Mouse (Mus musculus) left cerebral cortex, postnatal 10 days (tissue): ENCODE data around the gene Tekt2. TPM values are rescaled to one million over a fixed set of nuclear protein-coding genes. Genes with fewer than 3 reads are reported as not detected.

ENCODE experiments used
- DNase-seq, 2 experiments: peaks; one replicate each; pipeline ENCODE4 v3.0.0; 2021 to 2022; ENCODE audit warnings: low spot score in 2 of 2, mixed read lengths in 1 of 2; ENCODE audit errors: extremely low spot score in 1 of 2
- intact Hi-C: fragments of 180-260 bp; cut with DNase I; formaldehyde crosslinking; loops from one replicate; pipeline ENCODE4 v1.15.1; 2025
- total RNA-seq, 2 experiments: library from RNA; stranded (reverse); gene quantifications; 2 replicates each; pipeline ENCODE4 v1.2.3; 2021

Tekt2 gene
- total RNA-seq, result 1 to 10 TPM; 2.2 to 2.5 TPM

DNA sequence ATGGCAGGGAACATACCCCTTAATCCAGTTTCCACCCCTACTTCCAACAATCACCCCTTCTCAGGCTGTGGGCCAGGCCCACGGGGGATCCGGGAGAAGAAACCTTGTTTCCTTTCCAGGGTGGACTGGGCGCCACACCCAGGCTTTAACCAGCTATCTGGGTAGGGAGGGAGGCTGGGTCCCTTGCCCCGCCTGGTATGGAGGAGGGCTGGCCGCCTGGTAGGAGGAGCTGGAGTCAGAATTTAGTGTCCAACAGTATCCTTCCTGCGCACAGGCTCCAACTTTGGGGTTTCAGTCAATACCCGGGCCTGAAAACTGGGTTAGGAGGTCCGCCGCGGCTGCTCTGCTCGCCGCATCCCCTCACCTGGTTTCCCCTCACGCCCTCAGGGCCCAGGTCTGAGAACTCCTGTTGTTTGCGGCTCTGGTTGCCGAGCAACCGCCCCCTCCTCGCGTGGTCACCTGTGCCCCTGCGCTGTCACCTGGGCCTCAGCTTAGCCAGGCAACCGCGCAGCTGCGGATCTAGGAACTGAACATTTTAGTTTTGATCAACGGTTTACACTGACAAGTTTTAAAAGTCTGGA lies at the start of gene Tekt2:
Tekt2 (minus strand) TSS at position 408 of the 581 bp plus-strand sequence.
- intact Hi-C loops, result no loop called here
- DNase-seq, result peak in 1 of 2 experiments; percentile 47

DNA sequence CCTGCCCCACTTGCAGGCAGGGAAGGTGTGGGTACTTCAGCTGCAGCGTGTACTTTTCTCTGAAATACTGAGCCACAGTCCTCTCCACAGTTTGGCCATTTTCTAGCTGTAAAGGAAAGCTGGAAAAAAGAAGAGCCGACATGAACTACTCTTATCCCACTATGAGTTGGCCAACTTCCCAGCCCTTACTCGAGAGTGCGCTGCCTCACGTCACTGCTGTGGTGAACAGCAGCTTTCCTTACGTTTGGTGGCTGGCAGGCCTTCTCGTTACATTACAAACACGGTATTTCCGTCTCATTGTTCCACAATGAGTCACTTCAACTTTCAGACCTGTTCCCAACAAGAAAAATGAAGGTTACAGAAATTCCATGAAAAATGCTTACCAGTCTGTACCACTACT lies 46.0 kb upstream of the Tekt2 start:
- intact Hi-C loops, result no loop called here
- no peak for DNase-seq

DNA sequence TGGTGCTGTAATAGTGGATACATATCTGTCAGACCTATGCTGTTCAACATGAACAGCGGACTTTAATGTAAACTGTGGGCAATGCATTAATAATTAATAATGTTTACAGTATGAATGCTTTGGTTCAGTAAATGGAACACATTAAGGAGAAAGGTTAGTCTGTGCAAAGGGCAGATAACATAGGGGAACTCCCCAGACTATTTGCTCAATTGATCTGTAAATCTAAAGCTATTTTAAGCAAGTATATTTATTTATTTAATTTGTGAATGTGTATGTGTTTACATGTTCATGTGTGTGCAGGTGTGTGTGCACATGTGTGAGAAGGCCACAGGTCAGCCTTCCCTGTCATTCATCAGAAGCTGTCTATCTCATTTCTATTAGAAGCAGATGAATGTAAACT lies 34.6 kb upstream of the Tekt2 start:
- intact Hi-C loops, result no loop called here
- no peak for DNase-seq

DNA sequence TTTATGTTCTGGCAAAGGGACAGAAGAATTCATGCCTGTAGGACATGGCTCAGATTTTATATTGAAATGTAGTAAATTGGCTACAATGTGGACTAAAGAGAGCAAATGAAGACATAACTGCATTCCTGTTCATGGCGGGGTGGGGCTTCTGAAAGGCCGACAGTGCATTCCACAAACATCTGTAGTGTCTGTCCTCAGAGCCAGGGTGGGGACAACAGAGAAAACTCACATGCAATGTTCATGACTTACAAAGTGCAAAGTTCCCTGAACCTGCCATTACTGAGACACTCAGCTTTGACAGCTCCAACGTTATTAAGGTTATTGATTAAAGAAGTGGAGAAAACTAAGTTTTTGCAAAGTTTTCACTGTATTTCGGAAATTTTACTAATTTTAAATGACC lies 18.0 kb upstream of the Tekt2 start:
- DNase-seq, result no peak
- intact Hi-C loops, result no loop called here

DNA sequence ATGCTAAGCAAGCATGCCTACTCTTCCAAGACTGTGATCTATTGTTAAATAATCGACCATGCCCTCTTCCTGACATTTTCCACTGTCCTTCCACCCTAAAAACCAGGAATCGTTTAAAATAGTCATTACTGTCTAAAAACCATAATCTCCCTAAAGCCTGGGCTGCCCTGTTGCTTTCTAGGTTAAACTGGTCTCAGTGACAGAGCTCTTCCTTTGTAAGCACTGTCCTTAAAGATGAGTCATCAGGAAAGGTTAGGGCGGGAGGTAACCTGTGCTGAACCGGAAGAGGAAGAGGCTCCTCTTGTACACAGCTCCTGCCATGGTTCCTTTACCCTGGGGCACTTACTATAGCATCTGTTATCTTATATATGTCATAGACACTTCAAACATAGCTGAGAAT lies 14.0 kb upstream of the Tekt2 start:
- intact Hi-C loops, result no loop called here

DNA sequence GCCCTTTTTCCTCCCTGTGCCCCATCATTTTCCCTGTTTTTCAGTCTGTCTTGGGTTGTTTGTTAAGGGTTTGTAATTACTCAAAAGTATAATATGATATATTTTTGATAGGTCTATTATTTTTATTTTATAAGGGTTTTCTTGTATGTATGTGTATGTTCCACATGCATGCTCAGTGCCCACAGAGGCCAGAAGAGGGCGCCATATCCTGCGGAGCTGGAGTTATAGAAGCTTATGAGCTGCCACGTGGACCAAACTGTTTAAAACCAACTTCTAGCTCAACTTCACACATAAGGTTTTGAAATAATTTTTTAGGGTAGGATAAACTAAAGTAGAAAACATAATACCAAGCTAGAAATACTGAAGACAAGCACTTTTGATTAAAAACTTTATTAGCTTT lies 6.9 kb upstream of the Tekt2 start:
- intact Hi-C loops, result no loop called here

More for the DNA sequence above, 14.0 kb upstream of the Tekt2 start:
- no peak for DNase-seq

DNA sequence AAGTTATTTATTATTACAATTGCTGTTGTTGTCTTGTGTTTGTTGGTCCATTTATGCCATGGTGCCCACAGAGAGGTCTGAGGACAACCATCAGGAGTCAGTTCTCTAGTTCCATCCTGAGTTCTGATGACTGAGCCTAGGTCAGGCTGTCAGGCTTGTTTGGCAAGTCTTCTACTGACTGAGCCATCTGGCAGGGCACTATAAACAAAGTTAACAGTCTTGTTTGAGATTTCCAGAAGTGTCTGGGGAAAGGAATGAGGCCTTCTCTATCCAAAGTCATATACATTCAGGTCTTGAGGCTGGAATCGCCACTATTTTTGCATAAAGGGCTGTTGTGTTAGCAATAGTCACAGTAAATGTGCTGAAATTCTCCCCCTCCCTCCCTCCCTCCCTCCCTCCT lies 6.3 kb upstream of the Tekt2 start:
- no peak for DNase-seq
- intact Hi-C loops, result no loop called here

More for the DNA sequence above, 6.9 kb upstream of the Tekt2 start:
- DNase-seq, result peak in 1 of 2 experiments; percentile 32

DNA sequence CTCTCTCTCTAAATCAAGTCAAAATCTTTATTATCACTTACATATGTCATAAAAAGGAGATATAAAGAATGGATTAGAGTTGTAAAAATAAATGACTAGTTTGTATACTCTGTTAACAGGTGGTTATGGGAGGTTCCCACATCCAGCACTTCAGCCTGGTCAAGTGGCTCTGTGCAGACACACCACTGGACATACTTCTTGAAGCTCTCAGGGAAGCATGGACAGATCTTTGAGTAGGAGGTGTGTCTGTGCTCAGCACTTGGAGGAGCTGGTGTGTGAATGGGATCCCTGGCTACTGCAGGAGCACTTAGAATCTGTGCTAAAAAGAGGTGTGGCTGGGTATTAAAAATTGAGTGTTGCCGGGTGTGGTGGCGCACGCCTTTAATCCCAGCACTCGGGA lies 4.8 kb upstream of the Tekt2 start:
- intact Hi-C loops, result no loop called here
- no peak for DNase-seq

DNA sequence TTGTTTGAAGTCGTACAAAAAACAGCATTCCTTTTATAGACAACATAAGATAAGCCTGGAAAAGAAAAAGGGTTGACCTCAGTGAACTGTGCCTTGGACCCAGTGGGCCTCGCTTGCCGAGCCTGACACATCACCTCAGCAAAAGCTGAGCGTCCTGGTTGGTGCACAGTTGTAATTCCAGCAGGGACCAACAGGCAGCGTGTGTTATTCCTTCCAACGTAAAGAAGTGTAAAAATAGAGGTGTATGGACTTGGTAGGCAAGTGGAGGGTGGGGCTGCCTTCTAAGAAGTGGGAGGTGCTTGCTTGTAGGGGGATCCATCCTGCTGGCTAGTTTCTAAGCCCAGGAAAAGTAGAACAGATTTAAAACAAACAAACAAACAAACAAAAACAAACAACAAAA lies 548 bp upstream of the Tekt2 start:
- no peak for DNase-seq
- intact Hi-C loops, result no loop called here

DNA sequence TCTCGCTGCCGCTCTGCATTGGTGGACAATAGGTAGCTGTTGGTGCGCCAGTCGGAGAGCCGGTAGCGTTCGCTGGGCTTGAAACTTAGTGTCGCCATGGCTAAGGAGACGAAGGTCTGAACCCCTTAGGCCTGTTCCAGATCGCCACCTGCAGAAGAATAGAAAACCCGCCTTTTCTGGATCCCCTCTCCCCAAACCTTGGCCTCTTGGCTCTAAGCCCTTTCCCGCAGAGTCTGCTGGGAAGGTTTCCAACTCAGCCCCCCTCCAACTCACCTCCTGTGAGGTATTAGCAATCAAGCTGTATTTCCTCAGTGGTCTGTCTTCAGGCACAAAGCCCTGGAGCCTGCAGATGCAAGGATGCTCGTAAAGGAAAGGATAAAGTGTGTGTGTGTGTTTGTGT lies 627 bp downstream of the Tekt2 start:
- intact Hi-C loops, result no loop called here
- DNase-seq, result peak in 1 of 2 experiments; percentile 25

DNA sequence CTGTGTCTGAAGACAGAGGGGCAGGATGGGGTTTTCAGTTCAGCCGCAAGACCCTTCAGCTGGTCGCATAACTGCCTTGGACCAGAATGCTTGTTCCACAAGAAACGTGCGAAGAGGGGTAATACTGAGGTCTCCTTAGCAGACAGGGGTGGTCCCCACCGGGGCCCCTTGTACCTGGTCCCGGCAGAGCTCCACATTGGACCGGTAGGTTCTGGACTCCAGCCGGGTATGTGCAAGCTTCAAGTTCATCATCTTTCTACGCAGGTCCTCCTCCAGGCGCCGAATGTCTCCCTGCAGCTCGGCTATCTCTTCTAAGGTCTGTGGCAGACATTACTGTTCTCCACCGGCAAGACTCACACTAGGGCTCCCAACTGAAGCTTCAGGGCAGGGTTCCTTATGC lies 2.8 kb downstream of the Tekt2 start:
- intact Hi-C loops, result no loop called here
- no peak for DNase-seq

DNA sequence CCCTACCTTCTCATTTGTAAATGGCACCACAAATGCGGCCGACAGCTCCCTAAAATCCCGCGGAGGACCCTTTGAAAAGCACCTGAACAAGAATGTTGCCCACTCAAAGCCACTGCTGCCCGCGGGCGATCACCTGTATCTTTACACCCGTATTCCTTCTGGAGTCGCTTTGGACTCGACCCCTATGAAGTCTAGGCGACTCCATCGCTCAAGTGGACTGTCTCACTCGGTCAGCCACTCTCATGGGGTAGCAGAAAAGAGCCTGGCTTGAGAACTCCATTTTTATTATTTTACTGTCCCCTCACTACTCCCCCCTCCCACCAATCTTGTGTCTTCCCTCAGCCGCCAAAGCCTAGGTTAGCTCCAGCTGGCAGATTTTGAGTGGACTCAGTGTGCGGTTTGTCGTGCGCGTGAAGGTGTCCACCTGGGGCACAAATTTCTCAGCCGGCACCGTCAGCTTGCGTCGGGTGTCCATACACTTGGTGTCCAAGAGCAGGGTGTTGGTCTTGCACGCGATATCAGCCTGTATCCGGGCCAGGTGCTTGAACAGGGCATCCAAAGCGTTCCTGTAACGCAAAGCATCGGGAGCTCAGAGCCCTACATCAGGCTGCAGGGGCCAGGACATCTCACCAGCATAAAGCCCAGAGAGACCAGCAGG lies 3.5 kb downstream of the Tekt2 start:
- intact Hi-C loops, result no loop called here
- DNase-seq, result no peak

DNA sequence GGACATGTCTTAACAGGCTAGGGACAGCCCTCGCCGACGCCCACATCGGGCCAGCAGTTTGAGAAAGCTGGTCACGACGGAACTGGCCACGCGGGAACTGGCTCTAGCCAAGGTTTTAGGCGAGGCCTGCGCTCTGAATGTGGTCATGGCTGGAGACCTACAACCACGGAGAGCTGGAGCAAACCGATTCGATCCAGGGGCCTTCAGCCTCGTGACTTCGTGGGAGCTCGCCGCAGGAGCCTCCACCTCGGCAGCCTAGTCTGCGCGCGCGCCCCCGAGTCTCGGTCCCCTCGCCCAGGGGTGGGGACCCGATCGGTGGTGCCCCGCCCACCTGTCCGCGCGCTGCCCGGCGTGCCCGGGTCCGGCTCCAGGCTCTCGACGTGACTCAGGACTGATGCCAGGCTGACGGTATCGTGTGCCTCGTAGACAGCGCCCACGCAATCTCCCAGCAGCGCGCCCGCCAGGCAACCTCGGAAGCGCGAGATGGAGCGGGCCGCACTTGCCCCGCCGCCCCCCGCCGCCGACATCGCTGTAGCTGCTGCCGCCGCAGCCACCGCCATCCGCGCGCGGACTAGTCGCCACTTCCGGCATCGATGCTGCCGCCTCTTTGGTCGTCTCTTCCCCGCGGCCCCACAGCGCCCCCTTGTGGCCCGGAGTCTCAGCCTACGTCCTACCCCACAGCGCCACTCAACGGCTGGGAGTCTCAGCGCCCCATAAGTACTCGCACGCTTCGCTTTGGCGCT lies 4.2 kb downstream of the Tekt2 start, which contains the start of gene Adprhl2:
Adprhl2 (minus strand) TSS at position 593 of the 743 bp plus-strand sequence.
- peak; percentile 97 to 99 for DNase-seq
- intact Hi-C loops, result no loop called here

DNA sequence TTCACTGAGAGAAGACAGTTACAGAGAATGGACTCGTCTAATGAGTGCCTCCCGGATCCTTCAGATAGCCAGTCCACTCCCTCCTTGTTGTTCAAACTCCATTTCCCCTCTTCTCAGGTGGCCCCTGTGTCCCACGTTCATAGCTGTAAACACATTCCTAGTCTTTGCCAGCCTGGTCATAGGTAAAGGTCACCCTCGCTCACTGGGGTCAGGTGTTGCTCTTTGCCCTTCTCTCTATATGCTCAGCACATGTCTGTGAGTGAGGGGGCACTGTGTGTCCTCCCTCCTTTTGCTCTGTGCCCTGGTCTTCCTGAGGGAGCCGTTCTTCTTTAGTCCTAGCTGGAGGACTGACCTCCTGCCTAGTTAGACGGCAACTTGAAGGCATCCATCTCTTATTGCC lies 5.7 kb downstream of the Tekt2 start:
- intact Hi-C loops, result loop anchor here (5.0 kb wide), 1 partner anchor 93 kb away; no protein-coding TSS in a partner anchor
- no peak for DNase-seq

DNA sequence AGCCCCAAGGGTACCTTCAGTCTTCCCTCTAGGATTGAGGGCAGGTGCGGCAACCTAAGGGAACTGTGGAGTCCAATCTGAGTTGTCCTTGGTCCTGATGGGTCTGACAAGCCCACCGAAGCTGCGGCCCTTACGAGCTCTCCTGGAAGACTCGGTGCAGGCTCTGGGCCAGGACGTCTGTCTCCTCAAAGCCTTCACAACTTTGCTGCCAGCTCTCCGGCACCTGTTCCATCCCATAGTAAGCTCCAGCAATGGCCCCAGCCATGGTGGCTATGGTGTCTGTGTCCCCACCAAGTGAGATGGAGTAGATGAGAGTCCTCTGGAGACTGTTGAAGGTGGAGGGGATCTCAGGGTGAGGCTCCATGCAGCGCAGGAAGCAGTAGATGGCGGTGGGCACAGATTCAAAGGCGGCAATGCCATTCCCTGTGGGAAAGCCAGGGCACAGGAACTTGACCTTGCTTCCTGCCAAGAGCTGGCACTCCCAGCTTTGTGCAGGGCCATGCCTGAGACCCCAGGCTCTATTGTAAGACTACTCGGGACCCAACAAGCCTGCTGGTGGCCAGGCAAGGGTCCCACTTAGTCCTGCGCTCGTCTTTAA lies 8.9 kb downstream of the Tekt2 start:
- DNase-seq, result peak in 1 of 2 experiments; percentile 33

DNA sequence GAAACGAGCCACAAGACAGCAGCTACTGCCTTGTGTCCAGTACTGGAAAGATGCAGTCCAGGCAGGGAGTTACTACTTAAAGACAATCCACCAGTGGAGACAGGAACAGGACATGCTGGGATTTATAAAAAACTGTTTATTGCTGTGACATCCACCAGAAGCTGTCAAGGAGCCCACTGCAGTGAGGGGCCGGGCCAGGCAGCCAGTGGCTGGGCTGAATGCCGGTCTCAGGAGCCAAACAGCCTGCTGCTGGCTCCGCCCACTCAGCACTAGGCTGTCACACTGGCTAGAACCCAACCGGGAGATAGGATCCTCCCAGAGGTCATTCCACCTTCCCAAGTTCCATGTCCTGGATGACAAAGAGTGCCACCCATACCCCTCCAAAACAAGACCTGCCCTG lies 9.6 kb downstream of the Tekt2 start:
- DNase-seq, result peak in 1 of 2 experiments; percentile 77

More for the DNA sequence above, 8.9 kb downstream of the Tekt2 start:
- intact Hi-C loops, result loop anchor here (5.0 kb wide), 1 partner anchor 89 kb away; no protein-coding TSS in a partner anchor

DNA sequence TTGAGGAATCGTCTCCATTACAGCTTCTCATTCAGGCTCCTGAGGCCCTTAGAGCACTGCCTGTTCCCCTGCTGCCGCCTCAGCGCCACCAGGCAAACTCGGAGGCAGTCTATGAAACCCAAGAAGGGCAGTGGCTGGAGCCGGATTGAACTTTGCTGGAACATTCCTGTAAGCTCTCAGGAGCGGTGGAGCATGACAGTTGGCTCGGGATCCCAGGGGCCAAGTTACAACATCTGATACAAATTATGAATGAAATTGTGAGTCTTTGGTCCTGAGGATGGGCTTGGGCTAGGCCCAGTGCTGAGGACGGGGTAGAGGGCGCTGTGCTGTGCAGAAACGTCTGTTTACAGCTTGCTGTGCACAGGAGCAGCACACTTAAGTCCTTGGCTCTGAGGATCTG lies 11.1 kb downstream of the Tekt2 start:
- no peak for DNase-seq
- intact Hi-C loops, result loop anchor here (5.0 kb wide), 1 partner anchor 37 kb away; no protein-coding TSS in a partner anchor

More for the DNA sequence above, 9.6 kb downstream of the Tekt2 start:
- intact Hi-C loops, result loop anchor here (5.0 kb wide), 1 partner anchor 89 kb away; no protein-coding TSS in a partner anchor

DNA sequence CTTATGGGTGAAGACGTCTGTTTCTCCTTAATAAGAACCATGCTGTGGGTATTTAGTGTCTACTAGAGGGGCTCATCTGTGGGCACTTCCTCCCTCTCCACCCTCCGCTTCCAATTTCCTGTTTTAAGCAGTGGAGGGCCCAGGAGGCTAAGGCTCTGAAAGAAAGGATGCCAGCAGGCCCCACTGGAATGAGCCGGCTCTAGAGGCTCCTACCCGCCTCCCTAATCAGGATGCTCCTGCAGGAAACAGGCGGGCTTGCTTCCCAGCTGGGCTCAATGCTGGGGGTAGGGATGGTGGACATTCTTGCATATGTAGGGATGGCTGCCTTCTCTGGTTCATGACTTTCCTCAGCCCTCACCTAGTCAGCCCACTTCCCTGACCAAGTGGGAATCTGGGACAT lies 12.3 kb downstream of the Tekt2 start:
- DNase-seq, result no peak
- intact Hi-C loops, result loop anchor here (5.0 kb wide), 1 partner anchor 36 kb away; no protein-coding TSS in a partner anchor

DNA sequence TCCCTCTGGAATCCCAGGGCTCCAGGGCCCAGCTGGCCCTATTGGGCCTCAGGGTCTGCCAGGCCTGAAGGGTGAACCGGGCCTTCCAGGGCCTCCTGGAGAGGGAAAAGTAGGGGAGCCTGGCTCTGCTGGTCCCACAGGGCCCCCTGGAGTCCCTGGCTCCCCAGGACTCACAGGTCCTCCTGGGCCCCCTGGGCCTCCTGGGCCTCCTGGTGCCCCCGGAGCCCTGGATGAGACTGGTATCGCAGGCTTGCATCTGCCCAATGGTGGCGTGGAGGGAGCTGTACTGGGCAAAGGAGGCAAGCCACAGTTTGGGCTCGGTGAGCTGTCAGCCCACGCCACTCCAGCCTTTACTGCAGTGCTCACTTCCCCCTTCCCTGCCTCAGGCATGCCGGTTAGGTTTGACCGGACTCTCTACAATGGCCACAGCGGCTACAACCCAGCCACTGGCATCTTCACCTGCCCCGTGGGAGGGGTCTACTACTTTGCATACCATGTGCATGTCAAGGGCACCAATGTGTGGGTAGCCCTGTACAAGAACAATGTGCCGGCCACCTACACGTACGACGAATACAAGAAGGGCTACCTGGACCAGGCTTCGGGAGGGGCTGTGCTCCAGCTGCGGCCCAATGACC lies 13.8 kb downstream of the Tekt2 start:
- intact Hi-C loops, result loop anchor here (5.0 kb wide), 1 partner anchor 34 kb away; no protein-coding TSS in a partner anchor
- no peak for DNase-seq
